Mouse (Mus musculus) heart, embryonic 12.5 days (tissue): ENCODE results near the gene Ube2v1. TPM values are rescaled to one million over a fixed set of nuclear protein-coding genes. Genes with fewer than 3 reads are reported as not detected.

ENCODE experiments used
- ATAC-seq: fragments of 200-750 bp; cut with Nextera tagmentation; 2 replicates; pipeline ENCODE4 v1.8.0; 2017; ENCODE audit warnings: moderate TSS enrichment, moderate library complexity; ENCODE audit not compliant: insufficient number of reproducible peaks, low FRiP score
- H3K27ac ChIP-seq: fragments of 300-500 bp; sonication (generic); 2 replicates; pipeline ENCODE4 v1.5.1; 2016; ENCODE audit warnings: mild to moderate bottlenecking, moderate library complexity; ENCODE audit not compliant: poor library complexity, severe bottlenecking
- H3K27me3 ChIP-seq: fragments of 300-500 bp; sonication (generic); replicated peaks from 2 replicates; pipeline ENCODE4 v1.6.1; 2016; ENCODE audit warnings: mild to moderate bottlenecking, moderate library complexity
- H3K36me3 ChIP-seq: fragments of 300-500 bp; sonication (generic); 2 replicates; pipeline ENCODE4 v1.6.1; 2016; ENCODE audit warnings: mild to moderate bottlenecking, moderate library complexity
- H3K4me1 ChIP-seq: fragments of 300-500 bp; sonication (generic); replicated peaks from 2 replicates; pipeline ENCODE4 v1.6.1; 2016; ENCODE audit warnings: mild to moderate bottlenecking
- H3K4me2 ChIP-seq: fragments of 300-500 bp; sonication (generic); 2 replicates; pipeline ENCODE4 v1.6.1; 2016; ENCODE audit warnings: mild to moderate bottlenecking, moderate library complexity
- H3K4me3 ChIP-seq: fragments of 300-500 bp; sonication (generic); 2 replicates; pipeline ENCODE4 v1.5.1; 2016; ENCODE audit warnings: mild to moderate bottlenecking
- H3K9ac ChIP-seq: fragments of 300-500 bp; sonication (generic); 2 replicates; pipeline ENCODE4 v1.6.1; 2016; ENCODE audit warnings: mild to moderate bottlenecking, moderate library complexity
- H3K9me3 ChIP-seq: fragments of 300-500 bp; sonication (generic); replicated peaks from 2 replicates; pipeline ENCODE4 v1.6.1; 2016; ENCODE audit warnings: mild to moderate bottlenecking, moderate library complexity
- WGBS: fragments of 180-500 bp; shearing (Covaris S2); methylation state at CpG from one replicate; pipeline ENCODE4 v1.1.7; 2016; 5-methylcytosine and 5-hydroxymethylcytosine counted together
- microRNA-seq: library from miRNA; unstranded; fragments of <30 nt; microRNA quantifications from one replicate; pipeline ENCODE4, GENCODE M21; 2017
- polyA plus RNA-seq: library from polyadenylated mRNA; unstranded; fragments of >200 nt; fragmentation: Nextera tagmentation; extraction: Ambion mirVana; gene quantifications from 2 replicates; pipeline ENCODE4 v1.2.1, GENCODE M21; 2016

Ube2v1 gene
- polyA plus RNA-seq, 1 experiment from 2014 or later = 216 TPM

GRCm38 (mm10) chr2:167559413-167559812, 72.5 kb downstream of the Ube2v1 start:
- Histone ChIP-seq H3K27me3 (0 out of 2 replicates have a peak, but pooled peaks cover 5% of the 10 kb centered on the region), H3K4me1 (peaks cover 46% of the 10 kb centered on the region), H3K4me2 (peak overlapping the region; percentile 63), H3K9ac (peak overlapping the region; percentile 60; the same call in 1 of the 2 replicates), H3K9me3 (peaks cover 4% of the 10 kb centered on the region; the same call in 1 of the 2 replicates), H3K36me3 (no peaks in the 10 kb centered on the region), H3K4me3 (peak overlapping the region; percentile 28), H3K27ac (no peak overlapping the region)
- ATAC-seq = 0 out of 2 replicates have a peak, but pooled peaks have one; percentile 11
- WGBS = 7% methylated on average over 27 of the region's 27 CpGs

Small RNA genes within 50 kb of the gene (microRNA-seq; reads per million reads assigned to microRNA genes)
- gene Gm22355 = not detected

Other genes starting within 250 kb of the Ube2v1 start
- 22.6 and 25.6 TPM in 2 replicates for gene Slc9a8, start 210.4 kb downstream of the Ube2v1 start, polyA plus RNA-seq
- gene Rnf114, start 139.4 kb downstream of the Ube2v1 start, polyA plus RNA-seq = 61.4 and 62.9 TPM in 2 replicates
- gene Spata2, start 139.2 kb downstream of the Ube2v1 start, polyA plus RNA-seq = 14.6 and 15.4 TPM in 2 replicates
- 18.8 and 21.4 TPM in 2 replicates for gene Snai1, start 93.9 kb downstream of the Ube2v1 start, polyA plus RNA-seq
- 10.4 and 11.5 TPM in 2 replicates for gene Gm20431, start 29.4 kb upstream of the Ube2v1 start, polyA plus RNA-seq
- gene Cebpb, start 56.8 kb upstream of the Ube2v1 start, polyA plus RNA-seq = 14.2 and 16.8 TPM in 2 replicates
- gene Tmem189, start 57.7 kb upstream of the Ube2v1 start, polyA plus RNA-seq = 46.6 and 48.3 TPM in 2 replicates